Mouse (Mus musculus) left cerebral cortex, postnatal 25 days (tissue): ENCODE measurements around the gene Dusp7. TPM values are rescaled to one million over a fixed set of nuclear protein-coding genes. Genes with fewer than 3 reads are reported as not detected.

Source experiments
- DNase-seq, 2 experiments: peaks; one replicate each; pipeline ENCODE4 v3.0.0; 2022; ENCODE audit warnings: low spot score in 2 of 2, mixed read lengths in 1 of 2
- intact Hi-C: fragments of 180-260 bp; cut with DNase I; formaldehyde crosslinking; loops from one replicate; pipeline ENCODE4 v1.15.1; 2025
- total RNA-seq, 2 experiments: library from RNA; stranded (reverse); gene quantifications; 2 replicates each; pipeline ENCODE4 v1.2.3; 2021

Dusp7 gene
- total RNA-seq, result 100 to 1,000 TPM; 101 to 109 TPM

DNA sequence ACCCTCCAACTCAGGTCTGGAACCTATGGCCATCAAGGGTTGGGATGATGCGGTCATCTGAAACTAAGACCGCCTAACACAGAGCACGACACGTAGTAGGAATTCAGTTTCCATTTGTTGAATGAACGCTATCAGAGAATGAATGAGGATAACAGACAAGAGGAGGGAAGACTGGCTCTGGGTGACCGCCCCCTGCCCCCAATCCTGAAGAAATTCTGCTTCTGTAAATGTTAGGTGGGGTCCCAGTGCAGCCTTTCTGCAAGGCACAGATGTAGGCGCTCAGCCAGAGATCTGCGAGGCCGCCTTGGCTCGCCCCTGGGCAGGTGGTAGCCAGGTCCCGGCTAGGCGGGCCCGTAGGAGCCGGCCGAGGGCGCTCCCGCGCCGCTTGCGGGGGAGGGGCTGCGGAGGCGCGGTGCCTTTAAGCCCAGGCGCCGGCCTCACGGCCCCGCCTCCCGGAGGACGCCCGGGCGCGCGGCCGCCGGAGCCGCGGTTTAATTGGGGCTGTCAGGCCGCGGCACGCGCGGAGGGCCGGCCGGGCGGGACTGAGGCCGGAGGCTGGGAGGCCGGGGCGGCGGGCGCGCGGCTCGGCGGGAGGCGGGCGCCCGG lies at the start of gene Dusp7:
Gene Dusp7, plus strand, starts transcription at position 521 of the 606 bp plus-strand sequence.
- intact Hi-C loops, result loop anchor here (2.0 to 5.0 kb wide), 2 partner anchors 61 to 109 kb away; partner anchors contain the start of genes Parp3 and Rrp9

DNA sequence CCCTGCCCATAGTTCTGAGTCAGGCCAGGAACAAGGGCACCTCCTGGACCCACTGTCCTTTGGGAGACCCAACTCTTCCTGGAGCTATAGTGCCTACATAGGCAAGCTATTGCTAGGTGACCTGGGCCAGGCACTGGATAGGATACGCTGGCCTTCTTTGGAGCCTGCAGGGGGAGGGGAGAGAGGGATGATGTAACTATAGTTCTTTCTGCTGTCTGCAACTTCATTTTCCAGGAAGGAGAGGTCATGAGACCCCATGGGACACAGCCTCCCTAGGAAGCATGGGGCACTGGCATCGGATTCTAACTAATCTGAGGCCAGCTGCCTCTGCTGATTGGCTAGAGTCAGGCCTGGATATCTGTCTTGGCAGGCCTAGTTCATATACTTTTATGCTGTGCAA lies 49.3 kb upstream of the Dusp7 start:
- intact Hi-C loops, result no loop called here
- DNase-seq, result no peak

More for the DNA sequence above, at the start of gene Dusp7:
- peak; percentile 82 to 87 for DNase-seq

DNA sequence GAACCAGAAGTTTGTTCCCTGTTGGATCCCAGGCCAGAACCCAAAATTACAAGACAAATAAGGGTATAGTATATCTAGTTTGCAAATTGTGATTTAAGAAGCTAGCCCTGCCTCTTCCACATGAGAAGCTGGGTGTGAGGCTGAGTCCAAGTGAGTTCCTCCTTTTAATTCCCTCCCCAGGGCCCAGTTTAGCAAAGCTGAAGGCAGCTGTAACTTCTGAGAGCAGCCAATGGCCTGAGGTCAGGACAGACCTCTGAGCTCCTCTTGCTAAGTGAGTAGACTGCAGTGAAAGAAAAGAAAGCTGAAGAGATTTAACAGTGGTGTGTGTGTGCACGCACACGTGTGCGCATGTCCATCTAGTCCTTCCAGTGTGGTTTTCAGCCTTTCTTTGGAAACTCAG lies 45.9 kb upstream of the Dusp7 start:
- intact Hi-C loops, result no loop called here
- peak in 1 of 2 experiments; percentile 38 for DNase-seq

DNA sequence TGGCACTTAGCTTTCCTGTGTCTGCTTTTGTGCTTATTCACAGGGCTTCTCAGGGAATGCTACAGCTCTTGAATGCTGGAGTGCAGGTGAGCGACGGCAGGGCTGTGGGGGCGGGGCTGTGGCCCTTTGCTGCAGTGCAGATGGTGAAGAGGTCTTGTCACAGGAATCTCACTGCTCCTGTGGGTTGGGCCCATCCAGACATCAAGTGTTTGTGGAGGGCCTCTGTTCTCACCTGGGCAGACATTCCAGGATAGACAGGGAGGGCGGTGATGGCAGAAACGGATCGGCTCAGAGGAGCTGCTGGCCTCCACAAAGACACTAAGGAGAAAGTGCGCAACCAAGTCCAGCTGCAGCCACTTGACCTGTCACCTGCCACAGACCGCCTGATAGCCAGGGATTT lies 42.2 kb upstream of the Dusp7 start:
- DNase-seq, result no peak
- intact Hi-C loops, result no loop called here

DNA sequence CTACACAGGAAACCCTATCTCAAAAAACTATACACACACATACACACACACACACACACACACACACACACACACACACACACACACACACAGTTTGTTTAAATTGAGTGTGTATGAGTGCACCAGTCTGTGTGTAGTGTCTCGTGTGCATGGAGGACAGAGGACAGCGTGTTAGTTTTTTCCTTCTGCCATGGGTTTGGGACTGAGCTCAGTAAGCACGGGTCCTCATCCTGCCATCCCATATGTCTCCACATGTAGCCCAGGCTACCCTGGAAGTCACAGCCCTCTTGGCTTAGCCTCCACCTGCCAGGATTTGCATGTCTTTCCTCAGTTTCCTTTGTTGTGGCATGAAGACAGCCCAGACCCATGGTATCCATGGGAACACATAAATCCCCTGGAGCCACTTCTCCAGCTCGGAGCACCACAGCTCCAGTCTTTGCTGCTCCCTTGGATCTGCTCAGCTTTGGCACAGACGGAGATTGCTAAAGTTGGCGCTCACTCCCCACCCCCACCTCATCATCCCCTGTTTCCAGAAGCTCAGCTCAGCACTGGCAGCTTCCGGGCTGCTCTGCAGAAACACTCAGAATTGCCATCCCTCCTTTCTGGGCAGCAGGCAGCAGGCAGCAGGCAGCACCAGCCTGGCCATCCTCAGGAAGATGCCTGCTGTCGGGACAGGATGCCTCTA lies 41.2 kb upstream of the Dusp7 start:
- intact Hi-C loops, result no loop called here
- peak; percentile 54 to 89 for DNase-seq

DNA sequence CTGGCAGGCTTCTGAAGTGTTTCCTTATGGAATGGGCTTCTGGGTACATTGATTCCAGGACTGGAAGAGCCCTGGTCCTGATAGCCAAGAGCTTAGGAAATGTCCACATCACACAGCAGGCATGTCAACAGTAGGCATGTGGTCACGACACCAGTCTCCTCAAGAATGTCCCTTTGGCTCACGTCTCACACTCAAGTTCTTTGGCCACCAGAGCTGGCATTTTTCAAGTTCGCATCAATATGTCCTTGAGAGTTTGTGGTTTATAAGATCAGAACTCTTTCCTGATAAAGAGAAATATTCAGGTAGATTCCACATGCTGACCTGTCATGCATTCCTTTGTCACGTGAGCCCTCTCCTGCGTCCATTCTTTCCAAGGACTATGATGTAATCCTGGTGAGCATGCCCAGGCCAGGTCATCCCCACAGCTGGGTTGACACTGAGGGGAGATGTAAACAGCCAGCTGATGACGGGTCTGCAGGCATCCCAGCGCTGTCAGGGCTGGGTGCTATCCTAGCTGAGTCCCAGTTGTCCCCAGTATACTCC lies 40.3 kb upstream of the Dusp7 start:
- DNase-seq, result no peak
- intact Hi-C loops, result no loop called here

DNA sequence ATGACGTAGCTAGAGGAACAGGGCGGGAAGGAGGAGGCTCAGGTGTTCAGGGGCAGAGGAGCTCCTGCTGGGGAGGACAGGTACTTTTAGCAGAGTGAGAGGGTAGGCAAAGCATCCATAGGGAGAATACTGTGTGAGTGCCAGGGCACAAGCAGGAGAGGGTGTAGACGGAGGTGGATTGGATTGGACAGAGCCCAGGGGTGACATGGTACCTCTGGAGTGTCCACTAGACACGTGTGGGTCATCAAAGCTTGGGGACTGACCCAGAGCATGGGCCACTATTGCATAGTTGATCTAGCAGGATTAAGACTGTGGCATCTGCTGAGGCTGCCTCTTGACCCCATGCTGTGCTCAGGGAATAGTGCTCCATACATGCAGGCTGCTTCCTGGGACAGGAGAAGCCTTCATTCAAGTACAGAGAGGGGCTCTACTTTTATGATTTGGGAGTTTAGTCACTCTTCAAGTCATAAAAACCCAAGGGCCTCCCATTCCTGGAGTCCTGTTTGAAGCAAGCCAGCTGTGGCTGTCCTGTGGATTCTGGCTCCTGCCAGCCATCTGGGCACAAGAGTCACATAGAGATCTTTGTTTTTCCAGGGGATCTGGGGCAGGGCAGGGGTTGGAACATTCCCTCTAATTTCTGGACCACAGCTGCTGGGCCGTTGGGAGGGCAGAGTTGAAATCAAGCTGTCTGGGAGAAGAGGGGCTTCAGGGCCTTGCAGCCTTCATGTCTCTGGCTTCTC lies 39.5 kb upstream of the Dusp7 start:
- intact Hi-C loops, result no loop called here
- no peak for DNase-seq

DNA sequence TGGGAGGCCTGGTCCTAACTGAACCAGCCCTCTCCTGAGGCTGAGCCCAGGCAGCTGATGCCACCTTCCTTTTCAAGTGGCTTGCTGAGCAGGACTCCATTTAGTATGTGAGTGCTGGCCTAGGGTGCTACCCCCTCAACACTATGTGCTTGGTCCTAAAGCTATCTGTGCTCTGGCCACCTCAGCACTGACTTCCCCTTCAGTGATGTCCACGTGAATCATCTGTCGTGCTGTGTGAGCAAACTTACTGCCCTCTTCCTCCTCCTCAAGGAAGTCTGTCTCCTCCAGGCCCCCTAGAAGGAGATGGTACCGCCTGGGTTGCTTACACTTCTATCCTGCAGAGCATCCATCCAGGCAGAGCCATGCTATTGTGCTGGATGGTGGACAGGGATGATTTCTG lies 35.7 kb upstream of the Dusp7 start:
- DNase-seq, result peak in 1 of 2 experiments; percentile 38
- intact Hi-C loops, result no loop called here

DNA sequence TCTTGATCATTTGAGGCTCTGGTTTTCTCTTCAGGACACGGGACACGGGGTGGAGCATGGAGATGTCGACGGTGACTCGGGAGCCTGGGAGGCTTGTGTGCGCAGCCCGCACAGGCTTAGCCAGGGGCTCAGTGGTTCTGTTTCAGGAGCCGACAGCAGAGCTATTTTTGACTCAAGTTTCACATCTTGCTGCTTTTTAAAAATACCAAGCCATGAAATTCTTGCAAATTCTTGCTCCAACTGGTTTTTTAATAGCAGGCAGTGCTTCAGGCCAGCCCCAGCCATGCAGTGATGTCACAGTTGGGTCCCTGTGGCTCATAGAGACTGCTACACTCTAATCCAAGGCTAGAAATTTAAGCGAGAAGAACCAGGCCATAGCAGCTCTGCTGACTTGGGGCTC lies 30.8 kb upstream of the Dusp7 start:
- peak; percentile 57 to 87 for DNase-seq
- intact Hi-C loops, result no loop called here

DNA sequence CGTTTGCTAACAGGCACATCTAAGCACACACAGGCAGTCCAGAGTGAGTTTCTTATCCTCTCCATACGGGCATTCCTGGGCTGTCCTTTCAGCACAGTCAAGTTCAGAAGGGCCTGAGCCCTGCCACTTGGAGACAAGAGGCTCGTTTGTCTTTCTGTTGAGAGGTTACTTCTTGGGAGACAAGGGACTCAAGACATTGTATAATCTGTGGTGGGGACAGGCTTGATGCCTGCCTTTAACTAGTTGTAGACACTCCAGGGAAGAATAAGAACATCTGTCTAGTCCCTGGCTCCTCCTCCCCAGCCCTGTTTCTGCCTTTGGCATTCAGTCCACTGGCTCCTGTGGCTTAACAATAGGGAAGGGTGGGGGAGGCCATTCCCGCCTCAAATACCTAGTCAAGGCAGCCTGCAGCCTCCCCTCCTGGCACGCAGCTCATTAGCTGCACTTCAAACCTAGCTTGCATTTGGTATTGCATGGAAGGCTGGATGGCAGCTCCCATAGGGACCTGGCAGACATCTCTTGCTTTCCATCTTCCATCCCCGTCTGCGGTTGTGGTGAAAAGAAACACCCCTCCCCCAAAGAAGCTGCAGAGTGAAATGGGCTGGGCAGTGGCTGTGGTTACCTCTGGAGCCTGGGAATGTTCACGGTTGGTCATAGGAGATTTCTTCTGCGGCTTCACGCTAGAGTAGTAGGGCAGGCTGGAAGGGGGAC lies 29.8 kb upstream of the Dusp7 start:
- intact Hi-C loops, result no loop called here
- DNase-seq, result no peak

DNA sequence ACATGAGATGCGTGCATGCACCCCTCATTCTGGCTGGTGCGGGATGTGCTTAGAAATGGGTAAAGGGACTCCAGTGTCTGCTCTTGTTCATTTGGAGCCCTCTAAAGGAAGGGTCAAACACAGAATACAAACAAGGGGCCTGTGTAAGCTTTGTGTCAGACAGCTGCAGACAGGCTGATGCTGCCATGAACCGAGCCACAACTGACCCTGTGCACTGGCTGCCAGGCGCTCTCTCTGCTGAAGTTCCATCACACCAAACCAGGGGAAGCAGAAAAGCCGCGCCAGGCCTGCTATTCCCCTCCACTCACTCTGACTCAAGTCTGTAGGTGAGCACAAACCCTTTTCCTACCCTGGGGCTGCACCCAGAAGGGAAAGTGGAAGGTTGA lies 29.3 kb upstream of the Dusp7 start:
- intact Hi-C loops, result no loop called here
- DNase-seq, result no peak

DNA sequence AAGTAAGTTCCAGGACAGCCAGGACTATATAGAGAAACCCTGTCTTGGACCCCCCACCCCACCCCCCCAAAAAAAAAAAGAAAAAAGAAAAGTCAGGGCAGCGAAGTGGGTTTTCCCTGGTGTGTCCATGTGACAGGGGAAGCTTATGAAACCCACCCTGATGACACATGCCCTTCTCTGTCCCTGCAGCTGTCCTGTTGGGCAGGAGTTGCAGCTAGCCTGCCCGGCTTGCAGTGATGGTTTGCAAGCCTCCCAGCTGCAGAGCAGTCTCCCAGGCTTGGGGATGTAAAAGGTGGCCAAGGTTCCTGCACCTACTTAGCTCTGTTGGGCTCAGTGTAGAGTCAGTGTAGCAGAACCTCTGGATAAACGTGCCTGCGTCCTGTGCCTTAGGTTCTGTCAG lies 28.7 kb upstream of the Dusp7 start:
- no peak for DNase-seq
- intact Hi-C loops, result no loop called here

DNA sequence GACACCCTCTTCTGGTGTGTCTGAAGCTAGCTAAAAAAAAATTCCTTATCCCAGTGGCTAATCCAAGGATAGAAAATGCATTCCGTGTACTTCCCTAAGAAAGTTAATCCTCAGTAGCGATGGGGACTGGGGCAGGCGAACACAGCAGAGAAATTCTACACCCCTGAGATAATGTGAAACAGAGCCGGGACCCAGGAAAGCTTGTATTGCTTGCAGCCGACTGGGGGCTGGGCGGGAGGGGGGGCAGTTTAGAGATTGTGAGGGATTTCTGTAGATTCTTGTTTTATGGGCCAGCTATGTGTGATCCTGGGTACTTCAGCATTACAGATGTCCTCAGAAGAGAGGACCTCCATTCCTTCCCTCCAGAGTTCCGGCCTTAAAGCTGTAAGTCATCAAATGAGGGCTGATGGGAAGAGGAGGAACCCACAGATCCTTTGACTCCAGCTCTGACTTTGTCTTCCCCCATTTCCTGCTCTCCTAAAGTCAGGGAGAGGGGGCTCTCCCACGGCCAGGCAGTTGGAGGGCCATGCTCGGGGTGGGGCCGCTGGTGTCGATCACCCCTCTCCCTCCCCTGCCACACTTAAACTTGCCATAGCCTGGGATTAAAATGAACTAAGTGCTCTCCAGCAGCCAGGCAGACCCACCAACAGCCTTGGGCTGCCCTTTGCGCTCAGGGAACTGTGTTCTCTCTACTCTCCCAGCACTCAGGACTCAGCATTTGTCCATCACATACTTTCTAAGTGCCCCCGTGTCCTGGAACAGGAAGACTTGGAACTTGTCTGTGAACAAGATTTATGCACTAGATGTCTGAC lies 27.7 kb upstream of the Dusp7 start:
- no peak for DNase-seq
- intact Hi-C loops, result no loop called here

DNA sequence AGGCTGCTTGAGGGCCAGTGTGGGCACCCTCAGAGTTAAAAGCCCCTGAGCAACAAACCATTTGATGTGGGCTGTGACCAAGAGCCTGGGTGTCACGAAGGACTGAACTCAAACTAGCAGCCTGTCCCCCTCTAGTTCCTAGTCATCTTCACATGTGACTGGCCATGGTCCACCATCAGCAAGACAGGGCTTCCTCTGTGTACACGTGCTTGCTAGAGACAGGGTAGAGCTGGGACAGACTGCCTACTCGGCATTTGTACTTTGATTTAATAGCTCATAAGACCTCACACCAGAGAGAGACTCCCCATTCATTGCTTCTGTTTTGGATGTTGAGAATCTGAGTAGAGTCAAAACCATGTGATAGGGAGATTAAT lies 27.1 kb upstream of the Dusp7 start:
- DNase-seq, result no peak
- intact Hi-C loops, result no loop called here

DNA sequence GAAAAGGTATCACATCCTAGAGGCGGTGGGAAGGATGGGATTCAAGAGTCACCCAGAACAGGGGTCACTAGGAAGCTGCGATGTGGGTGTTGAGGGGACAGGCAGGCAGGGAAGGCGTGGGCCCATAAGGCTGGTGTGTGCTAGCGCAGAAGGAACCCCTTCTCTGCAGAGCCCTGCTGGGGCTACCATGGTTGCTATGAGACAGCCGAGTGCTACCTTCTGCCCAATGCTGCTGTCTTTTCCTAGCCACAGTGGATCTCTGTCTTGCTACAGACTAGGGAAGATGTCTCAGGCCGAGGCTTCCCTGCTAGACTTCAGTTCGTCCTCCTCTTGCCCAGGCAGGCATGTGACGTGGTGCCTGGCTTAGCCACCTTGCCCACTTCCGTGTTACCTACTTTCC lies 25.9 kb upstream of the Dusp7 start:
- peak in 1 of 2 experiments; percentile 62 for DNase-seq
- intact Hi-C loops, result no loop called here

DNA sequence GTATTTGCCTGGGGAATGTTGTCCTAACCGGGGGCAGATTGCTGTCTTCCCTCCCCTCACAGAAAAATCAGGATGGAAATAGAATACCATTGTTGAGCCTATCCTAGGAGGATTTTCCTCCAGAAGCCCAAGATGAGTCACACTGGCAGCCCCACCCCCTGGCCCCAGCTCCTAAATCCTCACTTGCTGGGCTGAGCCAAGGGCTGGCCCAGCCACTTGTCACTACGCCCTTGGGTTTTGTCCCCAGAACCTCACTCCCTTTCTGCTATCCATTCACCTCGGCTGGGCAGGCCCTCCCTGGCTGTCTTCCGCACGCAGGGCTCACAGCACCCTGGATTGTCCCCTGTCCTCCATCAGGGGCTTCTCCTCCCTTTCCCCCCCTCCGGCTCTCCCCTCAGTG lies 23.3 kb upstream of the Dusp7 start:
- intact Hi-C loops, result loop anchor here (2.0 to 5.0 kb wide), 3 partner anchors 22 to 74 kb away; no protein-coding TSS in a partner anchor
- DNase-seq, result peak in 1 of 2 experiments; percentile 85

DNA sequence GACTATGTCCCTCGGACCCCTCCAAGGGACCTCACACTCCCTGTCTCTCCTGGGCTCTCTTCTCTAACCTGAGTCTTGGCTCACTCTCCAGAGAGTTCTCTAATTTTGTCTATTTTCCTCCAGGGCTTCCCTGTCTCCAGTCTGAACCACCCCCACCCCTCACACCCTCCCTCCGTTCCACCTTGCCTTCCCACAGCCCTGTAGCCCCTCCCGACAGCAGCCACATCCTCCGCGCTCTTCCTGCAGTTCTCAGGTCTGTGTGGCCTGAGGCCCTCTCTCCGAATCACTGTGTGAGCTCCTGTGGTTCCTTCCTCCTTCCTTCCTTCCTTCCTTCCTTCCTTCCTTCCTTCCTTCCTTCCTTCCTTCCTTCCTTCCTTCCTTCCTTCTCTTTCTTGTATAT lies 22.8 kb upstream of the Dusp7 start:
- intact Hi-C loops, result loop anchor here (2.0 to 5.0 kb wide), 3 partner anchors 21 to 73 kb away; no protein-coding TSS in a partner anchor
- no peak for DNase-seq

DNA sequence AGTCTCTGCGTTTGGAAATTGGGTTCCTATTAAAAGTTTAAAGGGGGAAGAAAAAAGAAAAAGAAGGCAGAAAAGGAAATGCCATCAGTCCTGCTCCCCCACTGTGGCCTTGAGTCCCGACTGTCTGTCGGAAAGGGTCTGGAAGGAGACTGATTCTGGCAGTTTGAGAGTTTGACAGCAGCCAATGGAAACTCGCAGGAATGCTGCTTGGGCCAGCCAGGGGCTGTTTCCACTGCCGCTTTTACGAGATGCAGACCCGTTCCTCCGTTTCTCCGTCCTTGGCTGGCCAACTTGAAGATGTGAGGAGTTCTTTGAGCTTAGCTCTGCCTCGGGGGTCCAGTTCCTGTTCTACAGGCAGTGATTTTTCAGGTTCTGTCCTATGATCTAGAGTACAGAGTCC lies 20.2 kb upstream of the Dusp7 start:
- intact Hi-C loops, result loop anchor here (5.0 kb wide), 1 partner anchor 41 kb away; no protein-coding TSS in a partner anchor
- no peak for DNase-seq

DNA sequence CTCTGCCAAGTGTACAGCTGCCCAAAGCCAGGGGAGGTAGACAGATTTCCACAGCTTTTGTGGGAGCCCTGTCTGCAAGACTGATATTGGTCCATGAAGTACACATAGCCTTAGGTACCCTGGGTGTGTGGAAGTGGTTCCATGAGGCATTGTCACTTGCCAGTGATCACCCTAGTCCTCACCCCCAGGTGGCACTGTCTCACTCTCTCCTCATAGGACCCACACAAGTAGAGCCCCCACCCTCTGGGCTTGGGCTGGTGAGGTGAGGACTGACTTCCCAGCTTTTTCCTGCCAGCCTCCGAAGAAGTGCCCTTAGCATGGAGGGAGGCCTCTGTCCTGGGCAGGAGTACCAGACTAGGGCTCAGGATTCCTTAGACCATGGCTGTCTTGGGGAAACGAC lies 19.4 kb upstream of the Dusp7 start:
- intact Hi-C loops, result loop anchor here (5.0 kb wide), 1 partner anchor 42 kb away; no protein-coding TSS in a partner anchor
- DNase-seq, result no peak
